Mouse (Mus musculus) embryo, embryonic 11 days (tissue): Measurements from ENCODE around the gene Ncbp1.

Source experiments
- DNase-seq: peaks from one replicate; pipeline ENCODE4 v3.0.0-alpha.2; 2015

Gene Ncbp1

DNA sequence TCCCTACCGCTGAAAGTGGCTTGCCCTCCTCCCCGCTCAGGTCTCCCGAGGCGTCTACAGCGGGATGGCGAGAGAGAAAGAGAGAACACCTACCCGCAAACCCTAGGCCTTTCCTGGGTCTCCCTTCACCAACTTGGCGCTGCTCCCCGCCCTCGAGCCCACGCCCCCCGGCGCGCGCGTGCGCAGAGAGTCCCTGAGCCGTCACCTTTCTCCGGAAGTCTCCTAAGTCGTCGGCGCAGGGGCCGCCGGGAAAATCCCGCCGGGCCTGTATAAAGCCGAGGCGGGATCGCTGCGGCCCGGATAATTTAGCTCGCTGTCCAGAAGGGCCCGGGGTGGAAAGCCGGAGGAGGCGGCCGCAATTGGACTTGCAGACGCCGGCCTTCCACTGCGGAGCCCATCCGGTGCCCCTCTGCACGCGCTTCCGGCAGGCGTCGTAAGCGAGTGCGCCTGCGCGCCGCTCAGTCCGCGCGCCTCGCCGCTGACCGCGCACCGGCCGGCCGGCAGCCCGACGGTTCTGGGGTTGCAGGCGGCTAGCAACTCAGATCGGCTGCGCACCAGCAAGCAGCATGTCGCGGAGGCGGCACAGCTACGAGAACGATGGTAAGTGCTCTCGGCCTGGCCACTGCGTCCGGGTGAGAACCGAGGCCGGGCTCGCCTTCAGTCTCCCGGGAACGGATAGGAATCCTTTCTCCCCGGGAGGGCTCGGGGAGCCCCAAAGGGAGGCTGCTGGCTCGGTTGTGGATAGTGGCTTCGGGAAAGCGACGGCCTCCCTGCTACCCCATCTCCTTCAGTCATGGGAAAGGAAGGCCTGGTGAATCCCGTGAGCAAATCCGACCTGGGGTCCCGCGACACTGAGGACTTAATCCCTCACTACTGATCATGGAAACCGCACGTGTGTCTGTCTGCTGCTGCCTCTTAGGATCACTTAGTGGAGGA lies at the start of gene Ncbp1, which contains the start of gene Tstd2:
Ncbp1 (plus strand) TSS at position 327 of the 936 bp plus-strand sequence.
Tstd2 (minus strand) TSS at position 408 of the 936 bp plus-strand sequence.
- DNase-seq: peak; percentile 95

DNA sequence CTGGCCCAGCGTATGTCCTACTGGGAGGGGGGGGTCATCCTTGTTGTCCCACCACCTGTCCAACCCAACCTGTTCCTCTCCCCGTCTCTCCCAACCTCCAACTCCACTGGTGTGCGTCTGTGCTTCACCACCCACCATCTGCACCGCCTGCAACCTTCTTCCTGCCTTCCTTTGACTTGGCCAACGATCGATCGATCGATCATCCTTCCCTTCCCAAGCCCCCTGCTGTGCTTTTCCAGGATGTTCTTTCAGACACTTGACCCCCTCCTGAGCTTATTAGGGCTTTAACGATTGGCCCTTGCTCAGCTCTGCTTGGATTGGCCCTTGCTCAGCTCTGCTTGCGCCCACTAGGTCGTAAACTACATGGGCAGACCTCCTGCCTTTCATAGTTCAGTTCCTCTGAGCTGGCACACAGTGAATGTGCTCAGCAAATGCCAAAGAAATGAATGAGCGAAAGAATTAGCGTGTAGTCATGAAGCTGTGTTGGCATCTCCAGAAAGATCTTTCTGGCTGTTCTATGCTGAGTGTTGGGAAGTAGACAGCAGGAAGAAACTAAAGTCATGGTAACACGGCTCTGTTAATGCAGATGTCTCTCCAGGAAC lies 48.8 kb upstream of the Ncbp1 start:
- DNase-seq: no peak

DNA sequence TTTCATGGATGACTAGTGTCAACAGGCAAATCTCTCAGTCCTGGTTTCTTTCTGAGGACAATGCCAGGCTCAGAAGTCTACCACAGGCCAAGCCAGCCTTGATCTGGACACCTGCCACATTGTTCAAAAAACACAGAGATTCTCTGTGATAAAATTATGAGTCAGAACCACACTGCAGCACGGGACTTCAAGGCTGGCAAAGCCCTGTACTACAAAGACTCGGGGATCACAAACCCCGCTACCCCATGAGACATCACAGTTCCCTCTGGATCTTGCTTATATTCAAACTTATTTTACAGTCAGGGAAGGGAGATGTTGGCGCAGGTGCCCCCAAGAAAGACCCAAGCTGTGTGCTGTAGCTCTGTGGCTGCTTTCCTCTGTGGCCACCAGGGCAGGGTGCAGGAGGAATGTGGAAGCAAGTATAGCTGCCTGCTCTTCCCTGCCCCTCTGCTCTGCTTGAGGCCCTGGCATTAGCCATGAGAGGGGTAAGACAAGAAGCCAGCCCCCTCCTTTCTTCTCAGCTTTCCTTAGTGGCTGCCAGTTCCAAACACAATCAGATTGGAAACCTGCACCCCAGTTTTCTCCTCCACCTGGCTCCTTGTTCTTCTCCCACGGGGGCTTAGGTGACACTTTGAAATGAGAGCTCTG lies 45.9 kb upstream of the Ncbp1 start:
- DNase-seq: no peak

DNA sequence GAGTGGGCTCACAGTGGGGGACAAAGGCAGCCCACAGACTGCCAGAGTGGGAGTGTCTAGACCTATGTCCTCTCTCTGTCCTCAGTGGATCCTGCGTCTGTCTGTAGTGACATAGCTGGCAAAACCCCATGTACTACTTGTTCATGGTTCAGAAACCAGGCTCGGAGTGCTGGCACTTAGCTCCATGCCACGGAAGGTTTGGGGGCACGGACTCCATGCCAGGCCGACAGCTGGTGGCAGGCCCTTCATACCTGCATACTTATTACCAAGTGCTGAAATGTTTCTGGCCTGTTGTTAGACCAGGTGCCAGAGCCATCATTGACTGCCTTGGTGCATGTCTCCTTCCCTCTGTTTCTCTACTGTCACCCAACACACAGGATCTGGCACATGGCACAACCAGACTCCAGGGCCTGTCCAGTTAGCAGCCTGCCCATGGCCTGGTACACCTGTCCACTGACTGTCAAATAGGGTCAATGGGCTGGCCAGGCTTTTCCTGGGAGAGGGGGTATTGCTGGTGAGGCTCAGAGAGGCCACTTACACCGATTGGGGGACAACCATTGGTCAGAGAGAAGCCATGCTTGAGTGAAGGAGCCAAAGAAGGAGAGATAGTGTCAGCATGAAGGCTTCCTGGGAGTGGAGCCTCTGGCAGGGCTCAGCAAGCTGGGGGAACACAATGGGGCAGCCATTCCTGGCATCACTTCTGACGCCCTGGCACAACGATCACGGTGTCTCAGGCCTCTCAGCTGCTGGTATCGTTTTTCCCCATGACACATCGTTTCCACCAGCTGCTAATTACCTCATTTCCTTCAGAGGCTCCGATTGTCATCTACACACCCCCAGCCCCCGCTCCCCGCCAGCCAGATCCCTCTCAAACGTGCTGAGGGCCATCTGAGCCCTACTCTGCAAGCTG lies 43.2 kb upstream of the Ncbp1 start:
- DNase-seq: no peak

DNA sequence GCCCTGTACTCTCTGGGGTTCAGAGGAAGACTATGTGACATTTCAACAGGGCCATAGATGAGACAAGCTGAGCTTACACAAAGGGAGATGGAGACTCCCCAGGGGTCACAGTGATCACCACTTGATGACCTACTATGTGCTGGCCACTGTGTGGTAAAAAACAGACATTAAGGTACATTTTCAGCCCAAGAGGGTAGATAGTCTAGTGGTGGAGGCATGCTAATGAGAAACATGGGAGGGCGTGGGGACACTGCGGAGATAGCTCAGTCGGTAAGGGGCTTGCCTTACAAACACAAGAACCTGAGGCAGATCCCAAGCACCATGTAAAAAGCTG lies 42.6 kb upstream of the Ncbp1 start:
- no peak for DNase-seq

DNA sequence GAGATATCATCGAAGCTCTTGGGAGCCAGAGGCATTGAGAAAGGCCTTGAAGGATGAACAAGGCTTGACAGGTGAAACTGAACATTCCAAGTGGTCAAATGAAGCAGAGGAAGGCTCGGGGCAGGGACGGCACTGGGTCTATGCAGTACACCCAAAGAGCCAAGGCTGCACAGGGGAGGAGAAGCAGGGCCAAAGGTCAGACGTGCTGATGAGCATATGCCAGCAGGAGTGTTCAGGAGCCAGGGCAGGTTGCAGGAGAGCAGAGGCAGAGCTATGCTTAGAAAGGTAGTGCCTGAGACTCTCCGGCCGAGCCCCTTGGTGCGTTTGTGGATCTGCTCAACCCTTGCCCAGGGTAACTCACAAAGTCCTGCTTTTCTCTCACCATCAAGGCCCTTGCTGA lies 41.9 kb upstream of the Ncbp1 start:
- DNase-seq: no peak

DNA sequence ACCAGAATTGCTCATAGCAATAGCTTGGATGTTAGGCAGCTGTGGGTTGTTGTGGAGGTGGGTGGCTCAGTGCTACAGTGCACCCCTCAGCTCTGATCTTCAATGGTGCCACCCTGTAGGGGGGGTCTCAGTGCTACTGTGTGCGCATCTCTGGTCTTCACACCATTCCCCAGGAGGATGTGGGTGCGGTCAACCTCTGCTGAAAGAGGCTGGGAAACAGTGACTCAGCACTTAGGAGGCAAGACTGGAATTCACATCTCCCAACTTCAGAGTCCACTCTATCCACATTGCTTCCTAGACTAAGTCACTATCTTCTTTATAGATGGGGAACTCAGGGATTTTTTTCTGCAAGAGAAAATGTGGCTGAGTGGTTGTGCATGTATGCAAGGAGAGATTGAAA lies 40.8 kb upstream of the Ncbp1 start:
- no peak for DNase-seq

DNA sequence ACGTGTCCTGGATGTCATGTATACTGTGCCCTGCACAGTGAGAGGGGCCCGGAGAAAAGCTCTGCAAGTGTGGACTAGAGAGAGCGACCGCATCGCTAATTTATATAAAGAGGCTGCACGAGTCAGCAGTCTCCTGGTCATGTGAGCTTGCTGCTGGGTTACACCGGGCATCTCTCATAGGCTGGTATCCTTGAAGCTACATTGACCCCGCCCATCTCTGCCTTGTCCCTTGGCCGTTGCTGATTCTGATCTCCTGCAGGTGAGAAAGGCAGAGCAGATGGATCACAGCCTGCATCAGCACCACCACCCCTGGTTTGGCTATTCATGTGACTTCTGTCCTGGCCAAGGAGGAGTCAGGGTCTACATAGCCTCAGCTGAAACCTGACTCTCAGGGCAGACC lies 39.3 kb upstream of the Ncbp1 start:
- no peak for DNase-seq

DNA sequence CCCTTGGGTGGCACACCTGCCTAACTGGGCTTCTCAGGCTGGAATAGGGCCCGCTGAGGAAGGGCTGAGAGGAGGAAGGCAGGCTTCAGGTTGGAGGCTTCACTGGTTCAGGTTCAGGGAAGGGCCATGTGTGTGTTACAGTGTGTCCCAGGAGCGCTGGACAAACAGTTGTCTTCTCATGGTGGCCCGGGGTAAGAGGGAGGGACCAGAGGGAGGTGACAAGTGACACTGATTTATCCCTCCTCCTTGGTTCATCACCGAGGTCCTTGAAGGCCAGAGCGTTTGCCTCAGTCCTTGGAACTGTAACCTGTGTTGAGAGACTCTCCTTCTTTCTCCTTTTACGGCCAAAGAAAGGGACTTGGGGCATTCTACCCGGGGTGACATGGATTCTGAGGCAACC lies 37.9 kb upstream of the Ncbp1 start:
- no peak for DNase-seq

DNA sequence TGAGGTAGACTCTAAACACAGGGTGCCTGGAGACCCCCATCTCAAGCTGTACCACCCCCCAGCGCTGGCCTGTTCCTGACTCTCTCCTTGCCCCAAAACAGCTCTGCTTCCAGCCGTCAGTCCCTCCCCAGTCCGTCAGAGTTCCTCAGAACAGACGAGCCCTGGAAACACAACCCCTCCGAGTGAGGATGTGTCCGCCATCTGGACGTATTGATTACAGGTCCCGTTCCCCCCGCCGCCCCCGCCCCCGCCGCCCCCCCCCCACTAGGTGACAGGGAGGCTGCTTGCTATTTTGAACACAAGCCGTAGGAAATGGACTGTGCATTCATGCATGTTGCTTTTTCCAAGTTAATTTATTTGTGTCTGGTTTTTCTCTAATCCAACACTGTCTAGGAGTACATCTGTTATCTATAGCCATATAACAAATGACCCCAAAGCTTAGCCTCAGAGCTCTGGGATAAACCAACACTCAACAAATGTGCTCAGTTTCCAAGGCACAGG lies 37.2 kb upstream of the Ncbp1 start:
- DNase-seq: peak; percentile 53

DNA sequence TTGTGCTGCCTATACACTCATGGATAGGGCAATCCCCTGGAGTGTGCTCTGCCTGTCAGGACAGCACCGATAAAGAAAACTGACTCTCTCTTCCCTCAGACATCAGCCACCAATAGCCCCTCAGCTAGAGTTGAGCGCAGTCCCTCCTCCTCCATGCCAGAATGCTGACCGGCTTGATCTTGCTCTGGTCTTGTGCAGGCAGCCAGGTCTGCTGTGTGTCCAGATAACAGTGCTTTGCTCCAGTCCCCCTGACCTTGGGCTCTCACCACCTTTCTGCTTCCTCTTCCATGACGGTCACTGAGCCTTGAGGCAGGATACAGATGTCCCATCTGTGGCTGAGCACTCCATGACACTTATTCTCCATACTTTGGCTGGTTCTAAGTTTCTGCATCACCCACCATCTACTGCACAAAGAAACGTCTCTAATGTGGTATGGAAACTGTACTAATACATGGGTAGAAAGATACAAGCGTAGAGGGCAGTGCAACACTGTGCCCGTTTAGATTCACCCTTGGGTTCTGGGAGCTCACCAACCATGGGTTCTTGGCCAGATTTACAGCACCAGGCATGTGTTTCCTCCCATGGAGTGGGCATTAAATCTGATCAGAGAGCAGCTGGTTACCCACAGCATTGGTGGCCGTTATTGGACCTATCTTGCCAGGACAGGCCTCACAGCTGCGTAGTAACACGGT lies 36.2 kb upstream of the Ncbp1 start:
- DNase-seq: no peak

DNA sequence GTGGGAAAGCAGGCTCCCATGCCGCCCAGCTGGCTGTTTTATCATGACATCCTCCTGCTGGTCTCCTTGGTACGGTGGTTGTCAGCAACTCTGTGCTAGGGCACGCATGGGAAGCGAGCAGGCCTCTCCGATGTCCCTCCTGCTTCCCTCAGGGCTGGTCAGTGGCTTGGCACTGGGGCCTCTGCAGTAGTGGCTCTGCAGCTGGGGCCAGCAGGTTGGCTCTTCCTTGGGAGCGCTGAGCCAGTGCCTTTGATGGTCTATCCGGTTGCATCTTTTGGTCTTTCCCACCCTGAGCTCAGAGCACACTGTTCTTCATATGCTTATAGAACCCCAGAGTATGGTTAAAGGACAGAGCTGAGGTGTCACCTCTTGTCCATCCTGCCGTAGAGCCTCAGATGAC lies 28.3 kb upstream of the Ncbp1 start:
- no peak for DNase-seq

DNA sequence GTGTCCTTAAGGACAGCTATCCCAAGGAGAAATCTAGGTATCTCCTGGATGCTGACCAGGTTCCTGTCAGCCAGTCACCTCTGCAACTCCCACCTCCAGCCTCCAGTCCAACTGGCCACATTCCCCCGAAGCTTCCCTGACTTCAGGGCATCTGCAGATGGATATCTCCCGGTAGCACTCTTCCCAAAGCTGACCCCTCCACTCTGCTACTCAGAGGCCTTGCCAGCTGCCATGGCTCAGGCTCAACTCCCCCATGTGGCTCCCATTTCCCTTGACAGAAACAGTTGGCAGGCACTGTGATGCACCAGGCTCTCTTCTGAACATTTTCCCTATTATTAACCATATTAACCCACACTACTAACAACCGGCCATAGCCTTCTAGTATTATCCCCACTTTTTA lies 27.1 kb upstream of the Ncbp1 start:
- no peak for DNase-seq

DNA sequence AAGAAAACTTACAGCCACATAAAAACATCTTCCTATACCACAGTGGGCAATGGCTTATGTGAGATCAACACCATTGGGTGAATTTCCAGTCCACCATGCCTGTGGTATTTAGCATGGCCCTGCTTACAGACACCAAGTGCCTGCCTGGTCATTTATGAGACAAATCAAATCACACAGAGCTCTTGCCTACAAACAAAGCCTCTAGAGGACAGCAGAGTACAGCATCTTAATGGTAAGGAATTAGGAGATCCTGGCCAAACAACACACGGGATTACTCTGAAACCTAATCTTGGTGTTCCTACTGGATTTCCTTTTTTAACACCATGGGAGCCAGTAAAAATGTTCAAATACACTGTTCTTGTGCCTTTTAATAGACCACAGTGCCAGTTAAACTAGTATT lies 23.1 kb upstream of the Ncbp1 start:
- DNase-seq: no peak

DNA sequence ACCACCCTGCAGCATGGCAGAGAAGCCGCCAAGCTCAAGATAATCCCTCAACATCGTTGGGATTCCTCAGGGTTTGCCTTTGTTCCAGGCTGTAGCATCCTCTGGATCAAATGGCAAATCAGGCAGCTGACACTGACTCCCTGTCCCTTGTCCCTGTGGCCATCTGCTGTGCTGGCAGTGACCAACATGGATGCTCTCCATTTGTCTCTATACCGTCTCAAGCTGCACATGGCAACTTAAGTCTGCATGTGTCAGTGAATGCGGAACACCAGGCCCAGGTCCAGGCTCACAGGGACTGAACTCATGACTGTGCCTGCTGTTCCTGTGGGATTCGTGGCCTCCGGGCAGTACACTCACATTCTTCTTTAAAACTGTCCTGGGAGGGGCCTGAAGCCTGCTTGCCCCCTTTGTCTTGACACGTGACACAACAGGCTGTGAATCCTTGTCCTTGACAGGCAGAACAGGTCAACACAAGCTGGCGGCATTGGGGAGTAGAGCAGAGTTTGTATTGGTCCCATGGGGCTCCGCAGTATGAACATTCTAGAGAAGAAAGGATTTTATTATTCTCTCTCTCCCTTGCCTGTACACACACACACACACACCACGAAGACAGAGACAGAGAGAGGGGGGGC lies 21.8 kb upstream of the Ncbp1 start:
- no peak for DNase-seq

DNA sequence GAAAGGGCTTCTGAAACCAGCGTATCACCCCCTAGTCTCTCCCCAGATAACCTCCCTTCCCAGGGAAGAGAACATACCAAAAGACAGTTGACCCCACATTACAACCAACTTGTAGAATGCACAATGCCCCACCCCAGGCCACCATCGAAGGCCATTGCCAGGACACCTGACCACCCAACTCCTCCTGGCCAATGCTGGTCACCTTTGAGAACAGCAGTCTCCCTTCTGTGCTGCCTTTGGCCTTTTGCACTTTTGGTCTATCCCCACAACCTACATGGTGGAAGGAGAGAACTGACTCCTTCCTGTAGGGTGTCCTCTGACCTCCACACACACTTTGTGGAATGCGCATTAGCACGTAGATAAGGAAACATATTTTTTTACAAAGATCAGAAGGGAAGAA lies 20.9 kb upstream of the Ncbp1 start:
- no peak for DNase-seq

DNA sequence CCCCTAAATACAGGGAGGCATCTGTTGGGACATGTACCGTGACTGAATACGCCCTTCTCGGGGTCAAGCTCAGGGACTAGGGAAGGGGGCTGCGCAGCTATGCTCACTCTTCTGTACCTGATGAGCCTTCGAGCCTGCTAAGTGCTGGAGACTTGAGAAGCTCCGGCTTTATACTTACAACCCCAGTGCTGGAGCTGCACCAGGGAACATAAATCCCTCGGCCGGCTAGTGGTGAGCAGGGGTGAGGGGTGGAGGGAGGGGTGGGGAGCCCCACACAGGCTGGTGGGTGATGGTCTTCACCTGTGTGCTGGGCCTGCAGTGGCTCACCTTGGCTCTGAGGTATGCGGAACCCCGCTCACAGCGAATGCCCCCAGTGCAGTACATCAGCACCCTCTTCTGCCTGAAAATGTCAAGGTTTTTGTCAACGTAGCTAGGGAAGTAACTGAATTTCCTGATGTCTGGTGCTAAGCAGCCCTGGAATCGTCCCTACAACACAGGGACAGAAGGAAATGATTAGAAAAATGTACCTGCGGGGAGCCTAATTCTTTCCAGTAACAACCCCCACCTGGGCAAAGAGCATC lies 18.8 kb upstream of the Ncbp1 start:
- DNase-seq: no peak

DNA sequence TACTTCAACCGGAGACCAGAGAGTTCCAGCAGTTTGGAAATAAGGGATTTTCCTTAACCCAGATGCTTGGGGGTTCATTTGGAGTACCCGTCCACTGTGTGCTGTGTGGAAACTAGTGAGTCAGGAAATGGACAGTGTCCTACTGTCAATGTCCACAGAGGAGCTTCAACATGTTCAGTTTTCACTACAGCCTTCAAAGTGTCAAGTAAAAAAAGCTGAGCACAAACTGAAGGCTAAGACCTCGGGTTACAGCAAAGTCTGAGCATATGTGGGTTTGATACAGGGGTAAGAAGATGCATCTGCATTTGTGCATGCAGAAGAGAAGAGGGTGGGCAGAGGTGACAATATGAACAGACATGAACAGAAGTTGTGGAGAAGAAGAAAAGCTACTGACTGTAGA lies 17.6 kb upstream of the Ncbp1 start:
- DNase-seq: no peak

DNA sequence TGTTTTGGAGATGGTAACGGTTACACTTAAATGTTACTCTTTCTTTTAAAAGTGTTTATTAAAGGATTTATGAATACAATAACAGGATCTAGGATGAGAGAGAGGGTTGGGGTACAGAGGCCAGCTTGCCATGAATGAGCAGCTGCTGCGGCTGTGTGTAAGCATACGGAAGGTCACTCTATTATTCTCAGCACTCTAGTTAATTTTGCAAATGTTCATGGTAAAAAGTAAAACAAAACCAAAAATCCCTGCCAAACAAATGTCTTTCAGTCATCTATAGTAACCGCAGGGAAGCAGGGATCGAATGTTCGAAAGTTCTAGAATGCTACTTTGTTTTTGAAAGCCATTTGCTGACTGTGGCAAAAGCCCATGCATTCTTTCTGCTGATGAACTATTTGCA lies 15.1 kb upstream of the Ncbp1 start:
- no peak for DNase-seq

DNA sequence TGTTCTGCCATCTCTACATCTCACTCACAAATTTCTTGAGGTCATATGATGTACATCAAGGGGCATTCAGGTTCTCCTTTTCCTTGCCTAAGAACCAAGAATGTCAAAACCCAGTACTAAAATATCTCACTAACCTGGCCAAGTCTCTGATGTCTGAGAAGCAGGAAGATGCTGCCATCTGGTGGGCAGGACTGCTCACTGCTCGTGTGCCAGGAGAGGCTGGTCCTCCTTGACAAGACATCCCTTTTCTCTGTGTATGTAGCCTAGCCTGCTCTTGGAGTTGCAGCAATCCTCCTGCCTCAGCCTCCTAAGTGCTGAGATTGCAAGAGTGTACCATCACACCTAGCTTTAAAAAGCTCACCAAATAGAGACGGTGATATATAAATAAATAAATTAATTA lies 11.9 kb upstream of the Ncbp1 start:
- peak; percentile 76 for DNase-seq

DNA sequence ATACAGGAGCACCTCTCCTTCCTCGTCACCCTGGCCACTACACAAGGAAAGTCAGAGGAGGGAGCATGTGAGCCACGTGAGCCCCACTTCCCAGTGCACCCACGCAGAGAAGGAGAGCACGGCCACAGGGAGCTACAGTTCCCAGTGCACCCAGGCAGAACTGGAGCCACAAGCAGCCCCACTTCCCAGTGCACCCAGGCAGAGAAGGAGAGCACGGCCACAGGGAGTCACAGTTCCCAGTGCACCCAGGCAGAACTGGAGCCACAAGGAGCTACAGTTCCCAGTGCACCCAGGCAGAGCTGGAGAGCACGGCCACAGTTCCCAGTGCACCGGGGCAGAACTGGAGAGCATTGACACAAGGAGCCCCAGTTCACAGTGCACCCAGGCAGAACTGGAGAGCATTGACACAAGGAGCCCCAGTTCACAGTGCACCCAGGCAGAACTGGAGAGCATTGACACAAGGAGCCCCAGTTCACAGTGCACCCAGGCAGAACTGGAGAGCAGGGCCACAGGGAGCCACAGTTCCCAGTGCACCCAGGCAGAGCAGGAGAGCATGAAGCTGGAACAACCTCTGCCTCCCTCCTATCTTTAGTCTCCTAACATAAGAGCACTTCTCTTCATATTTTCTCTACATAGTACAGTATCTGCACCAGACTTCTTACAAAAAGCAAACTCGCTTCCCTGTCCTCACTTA lies 9.0 kb upstream of the Ncbp1 start:
- DNase-seq: no peak
